Mouse (Mus musculus) lung, adult 2 months (tissue): ENCODE data around the gene Rplp2.

Experiments
- CTCF ChIP-seq: fragments of 200-500 bp; IDR thresholded peaks from 2 replicates; pipeline ENCODE4 v1.5.1; 2011; ENCODE audit warnings: mild to moderate bottlenecking, low read length, control low read depth; ENCODE audit not compliant: insufficient read depth
- POLR2A ChIP-seq: fragments of 200-500 bp; IDR thresholded peaks from 2 replicates; pipeline ENCODE4 v1.6.1; 2011; ENCODE audit warnings: low read depth, mild to moderate bottlenecking, control low read depth, low read length, borderline replicate concordance; ENCODE audit errors: extremely low read depth

- TF ChIP-seq POLR2A (peak; percentile 68; the same call in 1 of the 2 replicates), CTCF (no peak)
Observed at GRCm38 (mm10) chr7:141435129-141435855, 11.9 kb upstream of the Rplp2 start.
